Mouse (Mus musculus) midbrain, embryonic 13.5 days (tissue): ENCODE results near the gene Tcte1. TPM values are rescaled to one million over a fixed set of nuclear protein-coding genes. Genes with fewer than 3 reads are reported as not detected.

Source experiments
- ATAC-seq: fragments of 200-750 bp; cut with Nextera tagmentation; 2 replicates; pipeline ENCODE4 v1.8.0; 2017; ENCODE audit warnings: mild to moderate bottlenecking, moderate TSS enrichment, moderate library complexity
- H3K27ac ChIP-seq: fragments of 300-500 bp; sonication (generic); 2 replicates; pipeline ENCODE4 v1.5.1; 2015; ENCODE audit warnings: inconsistent platforms, mild to moderate bottlenecking, moderate library complexity
- H3K27me3 ChIP-seq: fragments of 300-500 bp; sonication (generic); 2 replicates; pipeline ENCODE4 v1.6.1; 2015; ENCODE audit warnings: mild to moderate bottlenecking, inconsistent platforms
- H3K36me3 ChIP-seq: fragments of 300-500 bp; sonication (generic); 2 replicates; pipeline ENCODE4 v1.6.1; 2015; ENCODE audit warnings: mild to moderate bottlenecking, inconsistent platforms
- H3K4me1 ChIP-seq: fragments of 300-500 bp; sonication (generic); replicated peaks from 2 replicates; pipeline ENCODE4 v1.6.1; 2015; ENCODE audit warnings: inconsistent platforms
- H3K4me2 ChIP-seq: fragments of 300-500 bp; sonication (generic); replicated peaks from 2 replicates; pipeline ENCODE4 v1.6.1; 2015; ENCODE audit warnings: moderate library complexity, mild to moderate bottlenecking, inconsistent platforms
- H3K4me3 ChIP-seq: fragments of 300-500 bp; sonication (generic); replicated peaks from 2 replicates; pipeline ENCODE4 v1.5.1; 2015; ENCODE audit warnings: mild to moderate bottlenecking, inconsistent platforms
- H3K9ac ChIP-seq: fragments of 300-500 bp; sonication (generic); replicated peaks from 2 replicates; pipeline ENCODE4 v1.6.1; 2015; ENCODE audit warnings: mild to moderate bottlenecking, inconsistent platforms
- H3K9me3 ChIP-seq: fragments of 300-500 bp; sonication (generic); 2 replicates; pipeline ENCODE4 v1.6.1; 2016; ENCODE audit warnings: mild to moderate bottlenecking, inconsistent platforms
- WGBS: fragments of 180-500 bp; shearing (Covaris S2); methylation state at CpG from one replicate; pipeline ENCODE4 v1.1.7; 2015; 5-methylcytosine and 5-hydroxymethylcytosine counted together
- polyA plus RNA-seq: library from polyadenylated mRNA; unstranded; fragments of >200 nt; fragmentation: Nextera tagmentation; extraction: Ambion mirVana; gene quantifications from 2 replicates; pipeline ENCODE4 v1.2.1, GENCODE M21; 2015

Tcte1 gene
- polyA plus RNA-seq, 1 experiment from 2014 or later = 2.6 TPM

DNA sequence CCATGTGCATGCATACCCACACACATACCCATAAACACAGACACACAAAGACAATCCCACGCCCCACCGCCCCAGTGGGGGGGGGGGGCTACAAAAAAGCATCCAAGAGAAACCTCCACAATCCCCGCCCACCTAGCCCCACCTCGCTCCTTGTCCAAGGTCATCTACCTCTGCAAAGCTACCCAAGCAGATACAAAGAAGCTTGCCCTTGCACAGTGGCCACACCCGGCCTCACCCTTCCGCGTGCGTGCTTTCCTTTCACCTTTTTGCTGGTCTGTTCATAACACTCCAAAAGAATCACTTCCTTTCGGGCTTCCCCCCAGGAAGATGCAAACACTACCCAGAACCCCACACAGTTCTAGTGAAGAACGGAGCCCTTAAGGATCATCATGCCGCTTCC is 27.8 kb upstream of the Tcte1 start:
- no peak overlapping the region for H3K4me3 ChIP-seq
- no peak overlapping the region for H3K4me2 ChIP-seq
- no peaks in the 10 kb centered on the region for H3K27me3 ChIP-seq
- H3K9me3 ChIP-seq = no peaks in the 10 kb centered on the region
- H3K4me1 ChIP-seq = peaks cover 3% of the 10 kb centered on the region; the same call in 1 of the 2 replicates
- no peak overlapping the region for H3K9ac ChIP-seq
- H3K27ac ChIP-seq = no peak overlapping the region
- H3K36me3 ChIP-seq = no peaks in the 10 kb centered on the region
- ATAC-seq = no peak
- 85% methylated on average over 11 of the region's 11 CpGs for WGBS

DNA sequence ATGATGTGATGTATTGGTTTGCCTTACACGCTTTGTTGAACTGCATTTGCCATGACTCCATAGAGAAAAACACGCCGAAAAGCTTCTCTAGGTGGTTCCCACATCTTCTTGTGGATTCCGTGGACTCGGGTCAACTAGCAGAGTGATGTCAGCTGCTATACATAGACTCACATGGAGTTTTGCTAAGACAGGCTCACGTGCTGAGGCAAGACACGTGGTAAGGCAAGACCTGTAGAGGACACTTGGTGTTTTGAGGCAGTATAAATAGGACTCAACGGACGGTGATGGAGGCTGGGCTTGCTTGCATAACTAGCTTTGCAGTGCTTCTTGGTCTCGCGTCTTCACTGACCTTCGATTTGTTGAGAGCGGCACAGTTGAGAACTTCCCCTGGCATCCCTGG is 24.8 kb upstream of the Tcte1 start:
- WGBS = 84% methylated on average over 13 of the region's 13 CpGs
- no peak overlapping the region for H3K4me3 ChIP-seq
- H3K36me3 ChIP-seq = no peaks in the 10 kb centered on the region
- H3K4me1 ChIP-seq = peaks cover 5% of the 10 kb centered on the region; the same call in 1 of the 2 replicates
- no peaks in the 10 kb centered on the region for H3K27me3 ChIP-seq
- H3K27ac ChIP-seq = no peak overlapping the region
- H3K9ac ChIP-seq = no peak overlapping the region
- no peak overlapping the region for H3K4me2 ChIP-seq
- ATAC-seq = no peak
- H3K9me3 ChIP-seq = no peaks in the 10 kb centered on the region

DNA sequence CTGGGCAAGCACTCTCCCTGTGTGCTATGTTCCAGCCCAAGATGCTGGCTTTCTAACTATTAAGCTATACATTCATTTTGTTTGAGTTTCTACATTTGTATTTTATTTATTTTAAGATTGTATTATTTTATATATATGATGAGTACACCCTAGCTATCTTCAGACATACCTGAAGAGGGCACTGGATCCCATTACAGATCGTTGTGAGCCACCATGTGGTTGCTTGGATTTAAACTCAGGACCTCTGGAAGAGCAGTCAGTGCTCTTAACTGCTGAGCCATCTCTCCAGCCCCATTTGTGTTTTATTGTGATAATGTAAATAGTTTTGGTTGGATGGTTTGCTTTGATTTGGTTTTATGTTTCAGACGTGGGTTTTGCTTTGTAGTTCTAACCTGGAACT is 23.7 kb upstream of the Tcte1 start:
- Histone ChIP-seq H3K27me3 (no peaks in the 10 kb centered on the region), H3K27ac (no peak overlapping the region), H3K4me3 (no peak overlapping the region), H3K9me3 (no peaks in the 10 kb centered on the region), H3K4me1 (0 out of 2 replicates have a peak, but pooled peaks cover 2% of the 10 kb centered on the region), H3K9ac (no peak overlapping the region), H3K4me2 (no peak overlapping the region), H3K36me3 (no peaks in the 10 kb centered on the region)
- 54% methylated on average over 2 of the region's 2 CpGs for WGBS
- ATAC-seq = no peak

DNA sequence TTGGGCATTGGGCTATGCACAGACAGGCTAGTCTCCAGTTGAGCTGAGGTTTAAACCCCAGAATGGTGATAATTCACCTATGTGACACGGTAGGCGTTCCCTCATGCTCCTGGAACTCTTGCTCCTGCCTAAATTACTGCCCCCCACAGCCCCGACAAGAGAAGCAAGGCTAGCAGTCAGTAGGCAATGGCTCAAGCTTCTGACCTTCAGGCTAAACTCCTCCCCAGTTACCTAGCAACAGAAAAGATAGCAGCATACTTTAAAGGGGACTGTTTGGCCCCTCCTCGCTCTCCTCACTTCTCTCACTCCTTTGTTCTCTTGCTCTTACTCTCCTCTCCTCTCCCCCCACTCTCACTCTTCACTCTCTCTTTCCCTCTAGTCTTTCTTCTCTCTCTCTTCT is 22.3 kb upstream of the Tcte1 start:
- no peak for ATAC-seq
- WGBS = 39% methylated on average over 4 of the region's 4 CpGs

DNA sequence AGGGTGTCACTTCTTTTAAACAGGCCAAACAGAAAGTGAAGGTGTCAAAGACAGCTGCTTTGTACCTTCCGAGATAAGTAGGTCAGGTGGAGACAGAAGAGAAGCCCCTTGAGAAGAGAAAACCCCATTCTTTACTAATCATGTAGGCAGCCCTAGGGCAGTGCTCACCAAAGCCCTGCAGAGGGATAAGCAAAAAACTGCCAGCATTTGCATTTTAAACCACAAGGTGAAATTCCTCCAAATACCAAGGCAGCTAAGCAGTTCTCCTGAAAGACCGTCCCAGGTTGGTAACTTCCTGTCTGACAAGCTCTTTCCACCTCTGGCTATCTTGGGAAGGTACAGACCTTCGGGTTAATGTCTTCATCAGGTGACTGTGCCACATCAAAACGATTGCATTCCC is 20.9 kb upstream of the Tcte1 start:
- Histone ChIP-seq H3K27me3 (no peaks in the 10 kb centered on the region), H3K27ac (no peak overlapping the region), H3K4me2 (no peak overlapping the region), H3K36me3 (no peaks in the 10 kb centered on the region), H3K4me3 (no peak overlapping the region), H3K9me3 (no peaks in the 10 kb centered on the region), H3K9ac (no peak overlapping the region), H3K4me1 (peaks cover 10% of the 10 kb centered on the region)
- WGBS = 71% methylated on average over 4 of the region's 4 CpGs
- ATAC-seq = no peak

More for the DNA sequence above, 22.3 kb upstream of the Tcte1 start:
- Histone ChIP-seq H3K9me3 (no peaks in the 10 kb centered on the region), H3K27ac (no peak overlapping the region), H3K4me3 (no peak overlapping the region), H3K4me1 (peaks cover 3% of the 10 kb centered on the region; the same call in 1 of the 2 replicates), H3K9ac (no peak overlapping the region), H3K4me2 (no peak overlapping the region), H3K36me3 (no peaks in the 10 kb centered on the region), H3K27me3 (no peaks in the 10 kb centered on the region)

DNA sequence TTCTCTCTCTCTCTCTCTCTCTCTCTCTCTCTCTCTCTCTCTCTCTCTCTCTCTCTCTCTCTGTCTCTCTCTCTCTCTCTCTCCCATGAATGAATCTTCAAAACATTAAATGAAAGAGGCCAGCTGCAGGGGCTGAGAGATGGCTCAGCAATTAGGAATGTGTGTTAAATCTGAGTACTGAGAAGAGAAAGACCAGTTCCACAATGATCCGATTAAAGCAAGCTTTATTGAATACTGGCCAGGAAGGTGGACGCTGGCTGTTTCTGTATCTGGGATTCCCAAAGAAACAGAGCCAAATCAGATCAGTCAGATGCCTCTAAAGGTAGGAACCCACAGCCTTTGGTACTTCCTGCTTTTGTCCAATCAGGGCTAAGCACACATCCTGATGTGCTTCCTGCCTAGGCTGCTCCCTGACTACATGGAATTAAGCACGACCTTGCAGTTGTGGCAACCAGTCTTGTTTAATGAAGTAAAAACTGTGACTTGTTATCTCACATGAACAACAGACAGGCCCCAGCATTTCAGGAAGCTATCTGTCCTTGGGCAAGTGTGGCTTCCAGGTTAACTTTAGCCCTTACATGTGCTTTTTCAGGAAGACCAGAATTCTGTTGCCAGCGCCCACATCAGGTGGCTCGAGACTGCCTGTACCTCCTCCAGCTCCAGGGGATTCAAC is 19.8 kb upstream of the Tcte1 start:
- Histone ChIP-seq H3K4me3 (no peak overlapping the region), H3K4me2 (no peak overlapping the region), H3K36me3 (peaks cover 2% of the 10 kb centered on the region; the same call in 1 of the 2 replicates), H3K9me3 (no peaks in the 10 kb centered on the region), H3K4me1 (peaks cover 12% of the 10 kb centered on the region), H3K9ac (0 out of 2 replicates have a peak overlapping the region, but pooled peaks have one; percentile 36), H3K27me3 (no peaks in the 10 kb centered on the region), H3K27ac (no peak overlapping the region)
- WGBS = 67% methylated on average over 5 of the region's 5 CpGs
- no peak for ATAC-seq

DNA sequence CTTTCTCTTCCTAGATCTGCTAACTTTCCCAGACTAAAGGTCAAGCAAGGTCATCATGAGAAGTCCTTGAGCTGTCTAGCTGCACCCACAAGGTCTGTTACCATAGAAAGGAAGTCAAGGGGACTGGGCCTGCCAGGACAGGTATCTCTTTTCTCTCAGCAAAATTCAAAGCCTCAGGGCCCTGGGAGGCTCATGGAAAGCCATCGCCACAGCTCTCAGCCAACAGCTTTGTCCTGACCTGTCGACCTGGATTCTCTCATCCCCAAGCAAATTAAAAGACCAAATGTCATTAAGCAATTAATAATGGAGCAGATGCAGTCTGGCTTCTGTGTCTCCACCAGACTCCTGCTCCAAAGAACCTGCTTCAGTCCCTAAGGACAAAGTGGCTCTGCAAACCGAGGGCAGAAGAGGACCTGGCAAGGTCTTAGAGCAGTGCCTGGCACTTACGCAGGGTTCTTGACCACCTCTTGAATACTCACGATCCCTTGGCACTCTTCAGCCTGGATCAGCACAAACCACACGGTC is 17.2 kb upstream of the Tcte1 start:
- 74% methylated on average over 6 of the region's 6 CpGs for WGBS

DNA sequence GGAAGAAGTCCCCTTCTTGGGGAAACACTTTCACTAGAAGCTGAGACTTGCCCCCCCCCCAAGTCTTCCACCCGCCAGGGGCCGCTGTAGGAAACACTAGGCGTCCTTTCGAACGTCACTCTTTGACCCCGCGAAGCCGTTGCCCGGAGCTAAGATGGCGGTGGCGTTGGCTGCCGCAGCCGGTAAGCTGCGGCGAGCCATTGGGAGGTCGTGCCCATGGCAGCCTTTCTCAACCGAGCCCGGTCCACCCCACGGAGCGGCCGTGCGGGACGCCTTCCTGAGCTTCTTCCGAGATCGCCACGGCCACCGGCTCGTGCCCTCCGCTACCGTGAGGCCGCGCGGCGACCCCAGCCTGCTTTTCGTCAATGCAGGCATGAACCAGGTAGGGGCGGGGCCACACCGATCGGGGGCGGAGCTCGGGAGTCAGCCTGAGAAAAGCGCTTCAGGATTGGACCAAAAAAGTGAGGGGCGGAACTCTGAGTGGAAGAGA is 16.5 kb upstream of the Tcte1 start, which contains the start of gene Aars2:
Gene Aars2 (plus strand): TSS at position 142 of the 490 bp plus-strand sequence.
- no peaks in the 10 kb centered on the region for H3K27me3 ChIP-seq
- H3K4me3 ChIP-seq = peak within 1 kb of the TSS; percentile 73
- peak within 1 kb of the TSS; percentile 78 for H3K9ac ChIP-seq
- peaks cover 10% of the 10 kb centered on the region for H3K4me1 ChIP-seq
- WGBS = under 1% methylated on average over 42 of the region's 42 CpGs
- peak; percentile 93 for ATAC-seq
- H3K27ac ChIP-seq = peak within 1 kb of the TSS; percentile 89
- H3K4me2 ChIP-seq = peak within 1 kb of the TSS; percentile 40
- no peaks in the 10 kb centered on the region for H3K9me3 ChIP-seq
- H3K36me3 ChIP-seq = peaks cover 30% of the 10 kb centered on the region

More for the DNA sequence above, 17.2 kb upstream of the Tcte1 start:
- Histone ChIP-seq H3K9ac (no peak overlapping the region), H3K4me1 (peaks cover 11% of the 10 kb centered on the region), H3K36me3 (peaks cover 25% of the 10 kb centered on the region), H3K4me3 (no peak overlapping the region), H3K9me3 (no peaks in the 10 kb centered on the region), H3K27me3 (no peaks in the 10 kb centered on the region), H3K4me2 (no peak overlapping the region), H3K27ac (no peak overlapping the region)
- ATAC-seq = peak; percentile 51

DNA sequence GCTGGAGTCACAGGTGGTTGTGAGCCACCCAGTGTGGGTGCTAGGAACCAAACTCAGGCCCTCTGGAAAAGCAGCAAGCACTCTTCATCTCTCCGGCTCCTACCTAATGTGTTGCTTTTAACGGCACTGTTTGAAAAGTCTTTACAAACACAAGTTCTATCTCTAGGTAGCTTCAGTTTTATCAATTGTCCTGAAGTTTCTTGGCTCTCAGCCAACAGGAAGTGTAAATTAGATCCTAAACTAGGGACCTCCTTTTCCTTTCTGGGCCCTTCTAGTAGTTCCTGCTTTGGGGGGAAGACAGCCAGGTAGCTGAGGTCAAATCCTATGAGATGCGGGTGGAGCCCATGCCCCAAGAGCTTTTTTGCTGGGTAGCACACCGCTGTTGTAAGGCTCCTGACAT is 12.4 kb upstream of the Tcte1 start:
- H3K27me3 ChIP-seq = no peaks in the 10 kb centered on the region
- ATAC-seq = no peak
- H3K4me2 ChIP-seq = no peak overlapping the region
- no peak overlapping the region for H3K9ac ChIP-seq
- H3K36me3 ChIP-seq = peaks cover 35% of the 10 kb centered on the region
- H3K4me3 ChIP-seq = no peak overlapping the region
- peaks cover 10% of the 10 kb centered on the region for H3K4me1 ChIP-seq
- H3K27ac ChIP-seq = no peak overlapping the region
- 96% methylated on average over 4 of the region's 4 CpGs for WGBS
- H3K9me3 ChIP-seq = no peaks in the 10 kb centered on the region

DNA sequence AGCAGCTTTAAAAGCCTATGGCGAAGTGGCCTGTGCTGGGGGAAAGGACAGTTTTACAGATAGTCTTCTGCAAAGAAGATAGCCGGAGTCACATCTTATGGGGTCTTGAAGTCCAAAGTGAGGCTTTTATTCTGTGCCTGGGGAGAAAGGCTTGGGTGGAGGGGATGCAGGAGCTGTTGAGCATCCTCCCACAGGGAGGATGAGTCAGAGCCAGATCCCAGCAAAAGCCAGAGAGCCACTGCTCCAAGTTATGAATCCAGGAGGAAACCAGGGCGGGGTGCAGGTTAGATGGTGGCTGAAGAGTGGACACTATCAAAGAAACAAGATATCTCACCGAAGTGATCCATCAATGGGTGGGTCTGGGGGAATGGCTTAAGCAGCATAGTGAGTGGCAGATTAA is 11.5 kb upstream of the Tcte1 start:
- Histone ChIP-seq H3K4me3 (no peak overlapping the region), H3K4me1 (peaks cover 6% of the 10 kb centered on the region), H3K27me3 (no peaks in the 10 kb centered on the region), H3K36me3 (peaks cover 35% of the 10 kb centered on the region), H3K27ac (no peak overlapping the region), H3K4me2 (no peak overlapping the region), H3K9me3 (no peaks in the 10 kb centered on the region), H3K9ac (no peak overlapping the region)
- WGBS = 95% methylated on average over 4 of the region's 4 CpGs
- ATAC-seq = no peak

DNA sequence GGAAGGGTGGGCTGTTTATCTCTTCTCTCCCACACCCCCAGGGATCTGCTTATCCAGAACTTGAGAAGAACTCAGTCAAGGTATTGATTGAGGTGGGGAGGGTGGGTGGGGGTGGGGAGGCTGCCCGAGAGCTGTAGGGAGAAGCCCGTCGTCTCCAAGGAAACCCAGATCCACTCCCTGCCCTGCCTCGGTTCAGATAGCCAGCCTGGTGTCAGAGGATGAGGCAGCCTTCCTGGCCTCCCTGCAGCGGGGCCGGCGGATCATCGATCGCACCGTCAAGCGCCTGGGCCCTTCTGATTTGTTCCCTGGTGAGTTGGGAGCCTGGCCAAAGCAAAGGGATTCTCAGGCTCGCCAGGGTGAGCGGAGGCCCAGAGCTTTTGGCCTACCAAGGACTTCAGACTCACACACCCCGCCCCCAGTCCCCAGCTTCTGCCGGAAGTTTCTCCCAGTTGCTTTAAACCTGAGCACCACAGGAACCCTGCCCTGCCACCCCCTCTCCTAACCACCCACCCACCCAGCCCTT is 8.0 kb upstream of the Tcte1 start:
- no peaks in the 10 kb centered on the region for H3K9me3 ChIP-seq
- H3K36me3 ChIP-seq = peaks cover 40% of the 10 kb centered on the region
- H3K27ac ChIP-seq = no peak overlapping the region
- H3K4me1 ChIP-seq = 0 out of 2 replicates have a peak, but pooled peaks cover 4% of the 10 kb centered on the region
- no peaks in the 10 kb centered on the region for H3K27me3 ChIP-seq
- H3K4me3 ChIP-seq = no peak overlapping the region
- WGBS = 49% methylated on average over 15 of the region's 15 CpGs
- H3K9ac ChIP-seq = no peak overlapping the region
- no peak for ATAC-seq
- H3K4me2 ChIP-seq = no peak overlapping the region

DNA sequence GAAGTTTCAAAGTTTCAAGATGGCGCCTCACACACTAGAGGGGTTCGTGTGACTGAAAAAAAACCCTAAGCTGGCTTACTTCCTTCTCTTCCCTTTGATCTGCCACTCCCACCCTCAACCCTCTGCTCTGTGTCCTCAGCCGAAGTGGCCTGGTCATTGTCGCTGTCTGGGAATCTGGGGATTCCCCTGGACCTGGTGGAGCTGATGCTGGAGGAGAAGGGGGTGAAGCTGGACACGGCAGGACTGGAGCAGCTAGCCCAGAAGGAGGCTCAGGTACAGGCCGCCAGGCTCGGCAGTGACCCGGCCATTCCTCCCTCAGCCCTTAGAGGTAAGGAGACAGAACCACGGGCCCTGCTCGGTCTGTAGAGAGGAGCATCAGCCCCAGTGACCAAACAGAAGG is 7.4 kb upstream of the Tcte1 start:
- H3K36me3 ChIP-seq = peaks cover 40% of the 10 kb centered on the region
- WGBS = 88% methylated on average over 10 of the region's 10 CpGs
- ATAC-seq = no peak

More for the DNA sequence above, 7.4 kb upstream of the Tcte1 start:
- H3K9ac ChIP-seq = no peak overlapping the region
- H3K9me3 ChIP-seq = no peaks in the 10 kb centered on the region
- H3K27ac ChIP-seq = no peak overlapping the region
- no peak overlapping the region for H3K4me3 ChIP-seq
- 0 out of 2 replicates have a peak, but pooled peaks cover 4% of the 10 kb centered on the region for H3K4me1 ChIP-seq
- no peak overlapping the region for H3K4me2 ChIP-seq
- no peaks in the 10 kb centered on the region for H3K27me3 ChIP-seq
